Mouse (Mus musculus) layer of hippocampus, postnatal 36 days (tissue): Measurements from ENCODE around the gene Lgr6. TPM values are rescaled to one million over a fixed set of nuclear protein-coding genes. Genes with fewer than 3 reads are reported as not detected.

Experiments
- DNase-seq, 2 experiments: peaks; one replicate each; pipeline ENCODE4 v3.0.0; 2022
- total RNA-seq, 2 experiments: library from RNA; stranded (reverse); gene quantifications; 2 replicates each; pipeline ENCODE4 v1.2.3; 2021

Lgr6 gene
- total RNA-seq, 2 experiments from 2014 or later, result 1.7 to 1.8 TPM

- DNase-seq, result no peak
Observed at GRCm38 (mm10) chr1:135011912-135012311, 93.2 kb downstream of the Lgr6 start.

- no peak for DNase-seq
Observed at GRCm38 (mm10) chr1:135009833-135010232, 95.2 kb downstream of the Lgr6 start.

GRCm38 (mm10) chr1:135005696-135006095 lies 99.4 kb downstream of the Lgr6 start:
- DNase-seq, result no peak

GRCm38 (mm10) chr1:135003346-135003745 lies 101.7 kb downstream of the Lgr6 start:
- no peak for DNase-seq

- DNase-seq, result no peak
Observed at GRCm38 (mm10) chr1:135000527-135000926, 104.5 kb downstream of the Lgr6 start.

GRCm38 (mm10) chr1:134998231-134998630 lies 106.8 kb downstream of the Lgr6 start:
- no peak for DNase-seq

- DNase-seq, result no peak
Observed at GRCm38 (mm10) chr1:134997568-134997967, 107.5 kb downstream of the Lgr6 start.

- DNase-seq, result no peak
Observed at GRCm38 (mm10) chr1:134996471-134996870, 108.6 kb downstream of the Lgr6 start.

- no peak for DNase-seq
Observed at GRCm38 (mm10) chr1:134995954-134996353, 109.1 kb downstream of the Lgr6 start.

GRCm38 (mm10) chr1:134995437-134995836 lies 109.6 kb downstream of the Lgr6 start:
- no peak for DNase-seq

GRCm38 (mm10) chr1:134994739-134995138 lies 110.3 kb downstream of the Lgr6 start:
- DNase-seq, result no peak

- no peak for DNase-seq
Observed at GRCm38 (mm10) chr1:134992046-134992645, 112.9 kb downstream of the Lgr6 start.

- DNase-seq, result peak; percentile 76 to 79
Observed at GRCm38 (mm10) chr1:134989372-134989771, 115.7 kb downstream of the Lgr6 start.

GRCm38 (mm10) chr1:134987962-134988341 lies 117.1 kb downstream of the Lgr6 start:
- no peak for DNase-seq

GRCm38 (mm10) chr1:134987173-134987961 lies 117.7 kb downstream of the Lgr6 start:
- peak; percentile 52 to 54 for DNase-seq

GRCm38 (mm10) chr1:134972920-134973319 lies 132.2 kb downstream of the Lgr6 start:
- DNase-seq, result no peak

- DNase-seq, result no peak
Observed at GRCm38 (mm10) chr1:134965430-134965829, 139.6 kb downstream of the Lgr6 start.

- no peak for DNase-seq
Observed at GRCm38 (mm10) chr1:134962821-134963220, 142.3 kb downstream of the Lgr6 start.

GRCm38 (mm10) chr1:134962053-134962803 lies 142.8 kb downstream of the Lgr6 start, which contains the start of gene Ube2t:
Ube2t (plus strand) TSS chr1:134962565.
- DNase-seq, result peak; percentile 93

- DNase-seq, result no peak
Observed at GRCm38 (mm10) chr1:134960634-134961033, 144.4 kb downstream of the Lgr6 start.

- DNase-seq, result peak; percentile 95 to 98
Observed at GRCm38 (mm10) chr1:134955637-134956176, 149.4 kb downstream of the Lgr6 start, which contains the start of gene Ppp1r12b. Ppp1r12b (minus strand) TSS chr1:134955942.

GRCm38 (mm10) chr1:134955050-134955636 lies 149.9 kb downstream of the Lgr6 start:
- DNase-seq, result no peak
